Mouse (Mus musculus) forebrain, embryonic 11.5 days (tissue): ENCODE measurements around the gene Lrp2. TPM values are rescaled to one million over a fixed set of nuclear protein-coding genes. Genes with fewer than 3 reads are reported as not detected.
"Not testable (repeated sequence)": the region's sequence is repeated elsewhere in the genome, so short reads cannot be mapped to it uniquely, and the experiment has no call there.

Source experiments
- ATAC-seq: fragments of 200-750 bp; cut with Nextera tagmentation; replicated peaks from 2 replicates; pipeline ENCODE4 v1.8.0; 2017; ENCODE audit warnings: moderate TSS enrichment; ENCODE audit not compliant: low FRiP score
- DNase-seq: peaks from one replicate; pipeline ENCODE4 v3.0.0-alpha.2; 2017; ENCODE audit warnings: low spot score
- H3K27ac ChIP-seq: fragments of 300-500 bp; sonication (generic); 2 replicates; pipeline ENCODE4 v1.5.1; 2014; ENCODE audit warnings: low read depth, low read length
- H3K27me3 ChIP-seq: fragments of 300-500 bp; sonication (generic); 2 replicates; pipeline ENCODE4 v1.6.1; 2014; ENCODE audit warnings: mild to moderate bottlenecking, low read length, mixed read lengths; ENCODE audit not compliant: control insufficient read depth, insufficient read depth
- H3K36me3 ChIP-seq: fragments of 300-500 bp; sonication (generic); 2 replicates; pipeline ENCODE4 v1.6.1; 2014; ENCODE audit warnings: mild to moderate bottlenecking, low read length, moderate library complexity, mixed read lengths; ENCODE audit not compliant: control insufficient read depth, insufficient read depth
- H3K4me1 ChIP-seq: fragments of 300-500 bp; sonication (generic); replicated peaks from 2 replicates; pipeline ENCODE4 v1.6.1; 2014; ENCODE audit warnings: low read length, mixed read lengths; ENCODE audit not compliant: control insufficient read depth, insufficient read depth
- H3K4me2 ChIP-seq: fragments of 300-500 bp; sonication (generic); 2 replicates; pipeline ENCODE4 v1.6.1; 2014; ENCODE audit warnings: low read depth, mild to moderate bottlenecking, low read length, moderate library complexity, mixed read lengths; ENCODE audit not compliant: severe bottlenecking
- H3K4me3 ChIP-seq: fragments of 300-500 bp; sonication (generic); 2 replicates; pipeline ENCODE4 v1.5.1; 2014; ENCODE audit warnings: low read depth, low read length
- H3K9ac ChIP-seq: fragments of 300-500 bp; sonication (generic); 2 replicates; pipeline ENCODE4 v1.6.1; 2014; ENCODE audit warnings: low read length
- H3K9me3 ChIP-seq: fragments of 300-500 bp; sonication (generic); 2 replicates; pipeline ENCODE4 v1.6.1; 2016; ENCODE audit warnings: low read length, mixed read lengths; ENCODE audit not compliant: control insufficient read depth
- WGBS: fragments of 180-500 bp; shearing (Covaris S2); extraction: QIAGEN DNeasy Blood & Tissue Kit; methylation state at CpG from one replicate; pipeline ENCODE4 v1.1.7; 2014; 5-methylcytosine and 5-hydroxymethylcytosine counted together
- polyA plus RNA-seq: library from polyadenylated mRNA; unstranded; fragments of >200 nt; fragmentation: Nextera tagmentation; extraction: Ambion mirVana; gene quantifications from 2 replicates; pipeline ENCODE4 v1.2.1, GENCODE M21; 2014

Gene Lrp2
- polyA plus RNA-seq, 1 experiment from 2014 or later = 3.1 TPM

GRCm38 (mm10) chr2:69586821-69587728, 1.2 kb upstream of the Lrp2 start:
- WGBS = 1% methylated on average over 26 of the region's 26 CpGs
- no peak for ATAC-seq
- H3K9ac ChIP-seq = no peak overlapping the region; the same call in 1 of the 2 replicates
- H3K4me2 ChIP-seq = peak overlapping the region; percentile 54
- no peaks in the 10 kb centered on the region for H3K9me3 ChIP-seq
- H3K4me3 ChIP-seq = peak overlapping the region; percentile 25
- H3K36me3 ChIP-seq = no peaks in the 10 kb centered on the region
- no peak overlapping the region for H3K27ac ChIP-seq
- peaks cover 31% of the 10 kb centered on the region for H3K27me3 ChIP-seq
- H3K4me1 ChIP-seq = peaks cover 4% of the 10 kb centered on the region; the same call in 1 of the 2 replicates
- DNase-seq = peak; percentile 60

- WGBS = under 1% methylated on average over 61 of the region's 61 CpGs
- Histone ChIP-seq H3K9ac (peak overlapping the region; percentile 52), H3K4me1 (peaks cover 4% of the 10 kb centered on the region; the same call in 1 of the 2 replicates), H3K4me3 (peak overlapping the region; percentile 67), H3K27me3 (peaks cover 31% of the 10 kb centered on the region), H3K4me2 (peak overlapping the region; percentile 95), H3K9me3 (no peaks in the 10 kb centered on the region), H3K36me3 (no peaks in the 10 kb centered on the region), H3K27ac (no peak overlapping the region)
- ATAC-seq (peak; percentile 38), DNase-seq (peak; percentile 76)
These were observed 527 bp downstream of the Lrp2 start for GRCm38 (mm10) chr2:69585191-69585885.

GRCm38 (mm10) chr2:69584117-69584933, 1.5 kb downstream of the Lrp2 start:
- 2% methylated on average over 20 of the region's 20 CpGs for WGBS
- ATAC-seq (peak; percentile 47), DNase-seq (peak; percentile 57)
- Histone ChIP-seq H3K4me1 (peaks cover 4% of the 10 kb centered on the region; the same call in 1 of the 2 replicates), H3K4me3 (peak overlapping the region; percentile 67), H3K36me3 (no peaks in the 10 kb centered on the region), H3K9me3 (no peaks in the 10 kb centered on the region), H3K9ac (no peak overlapping the region), H3K4me2 (peak overlapping the region; percentile 95), H3K27ac (no peak overlapping the region), H3K27me3 (peaks cover 31% of the 10 kb centered on the region)

GRCm38 (mm10) chr2:69582861-69583260, 3.0 kb downstream of the Lrp2 start:
- 44% methylated on average over 7 of the region's 7 CpGs for WGBS
- Histone ChIP-seq H3K4me1 (peaks cover 2% of the 10 kb centered on the region; the same call in 1 of the 2 replicates), H3K36me3 (no peaks in the 10 kb centered on the region), H3K27ac (no peak overlapping the region), H3K4me2 (no peak overlapping the region), H3K9ac (no peak overlapping the region), H3K9me3 (no peaks in the 10 kb centered on the region), H3K4me3 (no peak overlapping the region), H3K27me3 (peaks cover 26% of the 10 kb centered on the region)
- no peak for ATAC-seq
- DNase-seq = no peak

- DNase-seq, H3K27ac ChIP-seq, H3K36me3 ChIP-seq, H3K4me2 ChIP-seq, H3K9ac ChIP-seq, ATAC-seq, H3K4me1 ChIP-seq, H3K4me3 ChIP-seq, H3K9me3 ChIP-seq: not testable (repeated sequence)
- 93% methylated on average over 4 of the region's 4 CpGs for WGBS
- peaks cover 18% of the 10 kb centered on the region for H3K27me3 ChIP-seq
These were observed 3.8 kb downstream of the Lrp2 start for GRCm38 (mm10) chr2:69582068-69582467.

- Histone ChIP-seq H3K4me3 (no peak overlapping the region), H3K4me1 (0 out of 2 replicates have a peak, but pooled peaks cover 2% of the 10 kb centered on the region), H3K27ac (no peak overlapping the region), H3K4me2 (no peak overlapping the region), H3K9me3 (no peaks in the 10 kb centered on the region), H3K27me3 (peaks cover 8% of the 10 kb centered on the region; the same call in 1 of the 2 replicates), H3K36me3 (no peaks in the 10 kb centered on the region), H3K9ac (no peak overlapping the region)
- 94% methylated on average over 2 of the region's 2 CpGs for WGBS
- ATAC-seq (no peak), DNase-seq (no peak)
These were observed 5.8 kb downstream of the Lrp2 start for GRCm38 (mm10) chr2:69580091-69580490.

GRCm38 (mm10) chr2:69578206-69578605, 7.7 kb downstream of the Lrp2 start:
- WGBS = 84% methylated on average over 8 of the region's 8 CpGs

GRCm38 (mm10) chr2:69576531-69576930, 9.3 kb downstream of the Lrp2 start:
- H3K27ac ChIP-seq = no peak overlapping the region
- H3K4me3 ChIP-seq = no peak overlapping the region
- no peak for DNase-seq
- WGBS = 100% methylated on average over 1 of the region's 1 CpGs
- no peak overlapping the region for H3K4me2 ChIP-seq
- no peaks in the 10 kb centered on the region for H3K36me3 ChIP-seq
- peaks cover 2% of the 10 kb centered on the region; the same call in 1 of the 2 replicates for H3K4me1 ChIP-seq
- ATAC-seq = no peak
- H3K9ac ChIP-seq = no peak overlapping the region
- H3K27me3 ChIP-seq = no peaks in the 10 kb centered on the region
- H3K9me3 ChIP-seq = no peaks in the 10 kb centered on the region

More at GRCm38 (mm10) chr2:69578206-69578605, 7.7 kb downstream of the Lrp2 start:
- Histone ChIP-seq H3K36me3 (no peaks in the 10 kb centered on the region), H3K27ac (no peak overlapping the region), H3K27me3 (no peaks in the 10 kb centered on the region), H3K4me3 (no peak overlapping the region), H3K9me3 (no peaks in the 10 kb centered on the region), H3K9ac (no peak overlapping the region), H3K4me2 (no peak overlapping the region), H3K4me1 (peaks cover 2% of the 10 kb centered on the region; the same call in 1 of the 2 replicates)
- ATAC-seq (no peak), DNase-seq (no peak)
